Mouse (Mus musculus) megakaryocyte, embryonic 14.5 days (primary cell): ENCODE data around the gene Zfp867. TPM values are rescaled to one million over a fixed set of nuclear protein-coding genes. Genes with fewer than 3 reads are reported as not detected.

Source experiments
- H3K27me3 ChIP-seq: replicated peaks from 2 replicates; pipeline ENCODE3; 2012; ENCODE audit warnings: inconsistent platforms
- H3K36me3 ChIP-seq: replicated peaks from 2 replicates; pipeline ENCODE3; 2012; ENCODE audit warnings: low read length, inconsistent platforms, mixed read lengths
- H3K4me1 ChIP-seq: 2 replicates; pipeline ENCODE4 v1.6.1; 2012; ENCODE audit warnings: inconsistent platforms
- H3K4me3 ChIP-seq: replicated peaks from 2 replicates; pipeline ENCODE3; 2012; ENCODE audit warnings: moderate library complexity, mild to moderate bottlenecking, inconsistent platforms
- H3K9me3 ChIP-seq: 2 replicates; pipeline ENCODE4 v1.6.1; 2012; ENCODE audit warnings: inconsistent platforms
- FLI1 ChIP-seq: IDR thresholded peaks from 2 replicates; pipeline ENCODE4 v1.6.1; 2012; ENCODE audit warnings: low read length, inconsistent platforms, mixed read lengths
- GATA1 ChIP-seq: IDR thresholded peaks from 3 replicates; pipeline ENCODE4 v1.6.1; 2012; ENCODE audit warnings: mixed read lengths, low read length, inconsistent platforms, borderline replicate concordance
- polyA plus RNA-seq: library from polyadenylated mRNA; stranded (reverse); fragments of >175 nt; gene quantifications from 2 replicates; pipeline ENCODE4 v1.2.3, GENCODE M21; 2012; ENCODE audit warnings: low replicate concordance; ENCODE audit not compliant: insufficient read depth

The Zfp867 gene
- polyA plus RNA-seq, 1 experiment: 0.07 TPM

DNA sequence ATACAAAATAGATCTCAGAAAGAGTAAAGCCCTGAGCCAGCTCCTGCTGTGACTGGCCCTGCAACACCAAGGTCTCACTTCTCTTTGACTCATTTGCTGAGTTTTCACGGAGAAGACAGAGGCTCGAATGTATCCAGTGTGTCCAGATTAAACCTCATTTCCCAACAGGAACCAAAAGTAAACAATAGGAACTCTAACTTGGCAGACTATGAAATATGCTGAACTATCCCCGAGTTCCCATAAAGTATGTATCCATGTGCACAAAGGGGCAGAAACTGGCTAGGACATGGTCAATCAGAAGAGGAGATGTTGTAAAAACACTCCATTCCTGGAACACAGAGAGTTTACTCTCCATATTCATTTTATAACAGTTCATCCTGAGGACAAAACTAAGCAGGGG lies 40.0 kb downstream of the Zfp867 start:
- Histone ChIP-seq H3K27me3 (peaks cover 18% of the 10 kb centered on the region), H3K9me3 (peaks cover 13% of the 10 kb centered on the region), H3K4me1 (0 out of 2 replicates have a peak, but pooled peaks cover 2% of the 10 kb centered on the region), H3K4me3 (no peak overlapping the region), H3K36me3 (peaks cover 45% of the 10 kb centered on the region)
- TF ChIP-seq FLI1 (no peak), GATA1 (no peak)

DNA sequence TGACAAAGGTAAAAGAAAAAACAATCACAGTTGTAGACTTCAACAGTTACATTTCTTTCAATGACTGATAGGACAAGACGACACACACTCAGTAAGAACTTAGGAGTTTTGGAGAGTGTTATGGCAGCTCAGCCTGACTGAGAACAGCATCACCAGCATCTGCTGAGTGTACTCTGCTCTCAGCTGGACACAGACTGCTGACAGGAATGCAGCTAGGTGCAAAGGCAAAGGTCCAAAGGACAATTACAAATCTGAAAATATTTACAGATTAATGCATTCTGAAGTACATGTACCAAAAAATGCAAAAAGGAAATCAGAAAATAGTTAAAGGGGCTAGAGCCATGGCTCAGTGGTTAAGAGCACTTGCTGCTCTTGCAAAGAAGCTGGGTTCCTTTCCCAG lies 42.3 kb downstream of the Zfp867 start:
- peaks cover 59% of the 10 kb centered on the region for H3K36me3 ChIP-seq

DNA sequence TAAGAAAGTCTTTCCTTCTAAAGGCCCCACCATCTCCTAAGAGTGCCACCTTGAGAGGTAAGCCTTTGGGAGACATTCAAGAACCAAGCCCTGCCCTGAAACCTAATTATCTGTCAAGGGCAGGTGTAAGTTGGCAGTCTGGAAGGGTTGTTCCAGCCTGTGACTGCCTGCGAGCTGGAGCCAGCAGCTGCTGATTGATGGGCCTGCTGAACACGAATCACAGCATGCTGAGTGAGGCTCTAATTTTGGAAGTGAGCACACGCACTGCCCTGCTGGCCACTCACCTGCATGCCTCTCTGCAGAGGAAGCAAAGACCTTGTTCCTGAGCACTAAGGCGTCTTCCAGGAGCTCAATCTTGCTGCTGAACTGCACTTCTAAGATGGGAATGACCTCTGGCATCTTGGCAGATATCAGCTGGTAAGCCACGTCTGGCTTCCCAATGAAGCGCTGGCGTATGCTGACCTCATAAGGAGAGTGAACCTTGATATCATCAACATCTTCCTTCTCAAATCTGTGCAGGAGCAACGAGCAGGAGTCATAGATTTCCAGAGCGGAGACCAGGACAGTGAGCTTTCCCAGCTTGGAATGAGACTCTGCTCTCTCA lies 44.1 kb downstream of the Zfp867 start:
- Histone ChIP-seq H3K9me3 (peaks cover 4% of the 10 kb centered on the region; the same call in 1 of the 2 replicates), H3K4me1 (peaks cover 23% of the 10 kb centered on the region), H3K27me3 (peaks cover 53% of the 10 kb centered on the region), H3K4me3 (no peak overlapping the region), H3K36me3 (peaks cover 67% of the 10 kb centered on the region)
- TF ChIP-seq FLI1 (no peak), GATA1 (no peak)

More for the DNA sequence above, 42.3 kb downstream of the Zfp867 start:
- Histone ChIP-seq H3K9me3 (no peaks in the 10 kb centered on the region), H3K4me3 (no peak overlapping the region), H3K27me3 (peaks cover 37% of the 10 kb centered on the region), H3K4me1 (peaks cover 15% of the 10 kb centered on the region)
- TF ChIP-seq FLI1 (no peak), GATA1 (no peak)

DNA sequence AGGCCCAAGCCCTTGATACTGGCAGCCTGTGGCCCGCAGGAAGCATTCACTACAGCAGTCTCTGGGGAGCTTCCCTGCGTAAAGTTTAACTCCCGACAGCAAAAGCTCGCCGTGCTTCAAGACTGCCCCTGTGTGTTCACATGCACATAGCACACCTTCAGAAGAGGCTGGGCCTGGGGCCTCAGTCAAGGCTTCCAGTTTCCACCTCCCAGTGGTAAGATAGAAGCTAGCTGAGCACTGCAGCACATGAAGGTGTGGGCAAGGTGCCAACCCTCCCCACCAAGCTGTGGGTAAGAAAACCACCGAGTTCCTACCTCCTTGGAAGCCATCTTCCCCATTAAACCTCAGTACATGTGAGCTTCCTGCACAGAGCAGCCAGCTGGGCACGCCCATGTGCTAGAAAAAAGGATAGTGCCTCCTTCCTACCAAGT lies 46.6 kb downstream of the Zfp867 start:
- peaks cover 4% of the 10 kb centered on the region; the same call in 1 of the 2 replicates for H3K9me3 ChIP-seq
- no peak overlapping the region for H3K4me3 ChIP-seq
- TF ChIP-seq GATA1 (no peak), FLI1 (no peak)

DNA sequence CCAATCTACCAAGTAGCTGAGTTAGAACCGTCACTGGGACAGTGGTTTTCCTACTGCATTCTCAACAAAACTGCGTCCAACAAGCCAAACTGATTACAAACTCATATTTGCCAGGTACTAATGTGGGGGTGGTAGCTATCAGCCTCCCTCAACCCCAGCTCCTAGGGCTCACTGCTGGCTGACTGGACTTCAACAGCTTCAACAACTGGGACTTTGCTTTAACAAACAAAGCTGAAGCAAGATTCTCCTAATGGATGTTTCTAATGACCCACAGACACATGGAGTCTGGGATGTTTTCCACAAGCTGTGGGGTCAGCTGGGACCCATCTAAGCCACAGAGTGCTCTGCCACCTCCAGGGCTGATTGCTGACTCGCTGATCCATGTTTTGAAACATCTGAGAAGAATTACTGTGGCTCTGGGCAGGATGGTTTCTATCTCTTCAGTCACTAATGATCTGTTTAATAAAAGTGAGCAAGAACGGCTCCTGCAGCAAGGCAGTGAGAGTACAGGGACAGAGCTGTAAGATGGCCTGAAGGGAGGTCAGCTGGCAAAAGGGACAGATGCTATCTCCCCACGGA lies 49.2 kb downstream of the Zfp867 start:
- Histone ChIP-seq H3K36me3 (peaks cover 65% of the 10 kb centered on the region), H3K4me1 (peaks cover 71% of the 10 kb centered on the region), H3K27me3 (peaks cover 70% of the 10 kb centered on the region), H3K9me3 (peaks cover 4% of the 10 kb centered on the region; the same call in 1 of the 2 replicates), H3K4me3 (no peak overlapping the region)
- TF ChIP-seq GATA1: no peak
- TF ChIP-seq FLI1: no peak

More for the DNA sequence above, 46.6 kb downstream of the Zfp867 start:
- Histone ChIP-seq H3K4me1 (peaks cover 45% of the 10 kb centered on the region), H3K27me3 (peaks cover 61% of the 10 kb centered on the region), H3K36me3 (peaks cover 60% of the 10 kb centered on the region)

DNA sequence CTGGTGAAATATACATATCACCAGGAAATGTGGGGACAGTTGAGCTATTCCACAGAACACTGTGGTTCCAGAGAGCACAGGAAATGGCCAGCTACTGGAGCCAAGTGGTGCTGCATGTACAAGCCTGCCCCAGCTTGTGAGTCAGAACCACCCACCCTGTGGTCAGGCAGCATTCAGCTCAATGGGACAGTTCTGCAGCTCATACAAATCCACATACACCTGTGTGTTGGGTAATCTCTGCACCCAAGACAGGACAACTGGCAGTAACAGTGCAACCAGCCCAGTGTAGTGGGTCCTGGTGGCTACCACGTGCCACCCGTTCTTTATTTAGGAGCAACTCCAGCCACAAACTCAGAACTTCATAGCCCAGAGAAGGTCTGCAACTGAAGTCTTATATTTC lies 50.3 kb downstream of the Zfp867 start:
- TF ChIP-seq FLI1 (no peak), GATA1 (no peak)
- Histone ChIP-seq H3K36me3 (peaks cover 62% of the 10 kb centered on the region), H3K27me3 (peaks cover 71% of the 10 kb centered on the region), H3K9me3 (peaks cover 4% of the 10 kb centered on the region; the same call in 1 of the 2 replicates), H3K4me3 (peak overlapping the region; percentile 83), H3K4me1 (peaks cover 81% of the 10 kb centered on the region)

DNA sequence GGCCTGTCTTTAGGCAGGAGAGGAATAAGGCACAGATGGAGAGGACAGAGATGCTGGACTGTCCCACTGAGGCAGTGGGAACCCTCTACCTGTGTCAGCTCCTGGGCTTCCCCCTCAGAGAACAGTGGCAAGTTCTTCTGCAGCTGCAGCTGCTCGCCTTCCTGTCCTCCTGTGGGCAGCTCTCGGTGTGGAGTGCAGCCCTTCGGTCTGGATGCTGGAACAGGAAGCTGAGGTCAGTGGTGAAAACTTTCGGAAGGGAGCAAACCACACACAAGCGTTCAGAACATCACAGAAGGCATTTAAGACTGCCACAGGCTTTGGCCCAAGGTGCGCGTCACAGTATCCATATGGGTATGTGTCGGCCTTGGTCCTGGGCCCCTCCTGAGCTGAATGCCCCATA lies 50.8 kb downstream of the Zfp867 start:
- Histone ChIP-seq H3K4me1 (peaks cover 80% of the 10 kb centered on the region), H3K4me3 (peak overlapping the region; percentile 79), H3K27me3 (peaks cover 71% of the 10 kb centered on the region), H3K36me3 (peaks cover 62% of the 10 kb centered on the region), H3K9me3 (peaks cover 4% of the 10 kb centered on the region; the same call in 1 of the 2 replicates)
- TF ChIP-seq GATA1: no peak
- no peak for TF ChIP-seq FLI1

DNA sequence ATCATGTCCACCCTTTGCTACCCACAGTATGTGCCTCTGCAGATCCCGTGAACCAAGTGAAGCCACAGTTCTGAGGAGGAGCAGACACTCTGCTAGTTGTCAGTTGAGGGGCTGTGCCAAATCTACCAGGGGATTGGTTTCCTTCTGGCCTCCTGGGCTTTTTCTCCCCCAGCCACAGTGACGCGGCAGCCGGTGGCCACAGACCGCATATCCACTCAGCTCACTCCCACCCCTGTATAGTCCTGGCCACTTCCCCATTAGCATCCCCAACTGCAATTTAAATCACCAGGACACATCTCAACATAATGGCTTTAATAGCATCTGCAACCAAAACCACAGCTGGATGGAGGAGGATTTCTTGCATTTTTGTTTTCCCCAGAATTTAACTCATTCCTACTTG lies 53.6 kb downstream of the Zfp867 start:
- peak overlapping the region; percentile 64 for H3K4me3 ChIP-seq
- peaks cover 54% of the 10 kb centered on the region for H3K36me3 ChIP-seq
- H3K27me3 ChIP-seq: peaks cover 74% of the 10 kb centered on the region
- peaks cover 73% of the 10 kb centered on the region for H3K4me1 ChIP-seq
- H3K9me3 ChIP-seq: peaks cover 4% of the 10 kb centered on the region
- no peak; the same call in 2 of the 3 replicates for TF ChIP-seq GATA1
- no peak for TF ChIP-seq FLI1

DNA sequence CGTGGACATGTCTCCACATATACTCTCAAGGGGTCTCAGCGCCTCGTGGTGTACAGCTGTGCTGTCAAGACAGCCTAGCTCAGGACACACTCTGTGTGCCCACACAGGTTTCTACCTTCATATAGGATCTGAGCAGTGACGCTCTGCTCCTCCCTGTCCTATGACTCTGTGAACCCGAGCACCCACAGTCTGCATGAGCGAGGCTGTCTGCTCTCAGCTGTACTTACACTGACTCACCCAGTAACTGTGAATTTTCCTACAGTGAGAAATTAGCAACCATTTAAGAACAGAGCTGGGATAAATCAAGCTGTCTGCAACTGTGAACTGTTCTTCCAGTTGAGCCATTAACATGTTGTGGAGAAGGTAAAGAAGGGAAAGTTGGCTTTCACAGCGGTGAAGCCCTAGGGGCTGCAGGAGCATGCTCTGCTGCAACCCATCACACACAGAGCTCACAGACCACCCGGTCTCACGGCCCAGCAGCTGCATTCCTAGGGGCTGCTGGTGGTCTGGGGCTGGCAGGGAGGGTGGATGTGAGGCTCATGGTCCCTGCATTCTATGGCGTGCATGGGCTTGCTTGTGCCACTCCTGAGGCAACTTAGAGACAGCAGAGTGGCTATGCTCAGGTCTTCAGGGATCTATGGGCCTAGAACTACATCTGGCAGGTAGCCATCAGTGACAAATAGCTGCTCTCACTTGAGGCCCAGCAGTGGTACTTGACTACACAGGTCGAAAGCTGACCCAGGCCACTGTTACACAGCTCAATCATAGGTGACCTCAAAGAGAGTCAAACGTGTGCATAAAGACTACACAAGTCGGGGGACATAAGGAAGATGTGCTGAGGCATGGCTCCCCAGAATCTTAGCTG lies 59.0 kb downstream of the Zfp867 start:
- no peak for TF ChIP-seq FLI1
- TF ChIP-seq GATA1: no peak
- peaks cover 59% of the 10 kb centered on the region for H3K36me3 ChIP-seq
- H3K9me3 ChIP-seq: peaks cover 4% of the 10 kb centered on the region
- H3K4me1 ChIP-seq: peaks cover 55% of the 10 kb centered on the region
- H3K27me3 ChIP-seq: peaks cover 74% of the 10 kb centered on the region
- no peak overlapping the region for H3K4me3 ChIP-seq

DNA sequence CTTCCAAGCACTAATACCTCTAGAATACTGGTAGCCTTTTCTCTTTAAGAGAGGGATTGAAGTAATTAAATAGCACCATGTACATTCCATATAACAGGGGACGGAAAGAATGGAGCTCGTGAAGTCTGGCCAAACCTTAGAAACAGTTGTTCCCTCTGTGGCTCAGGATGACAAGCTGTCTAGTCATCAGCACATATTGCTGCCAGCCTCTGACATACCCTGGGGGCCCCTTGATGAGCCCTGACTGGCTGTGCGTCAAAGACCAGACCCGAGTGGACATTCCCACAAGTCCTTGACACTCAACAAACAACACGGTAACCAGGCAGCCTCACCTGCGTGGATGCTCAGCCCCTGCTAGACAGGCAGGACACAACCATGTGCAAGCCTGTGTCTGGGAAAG lies 60.2 kb downstream of the Zfp867 start:
- H3K4me1 ChIP-seq: peaks cover 44% of the 10 kb centered on the region
- peaks cover 4% of the 10 kb centered on the region for H3K9me3 ChIP-seq
- TF ChIP-seq GATA1 (no peak), FLI1 (no peak)
- H3K27me3 ChIP-seq: peaks cover 77% of the 10 kb centered on the region
- peaks cover 65% of the 10 kb centered on the region for H3K36me3 ChIP-seq
- no peak overlapping the region for H3K4me3 ChIP-seq

Other genes starting within 250 kb of the Zfp867 start
- 222 and 240 TPM in 2 replicates for gene Arf1, start 244.2 kb downstream of the Zfp867 start, polyA plus RNA-seq
- gene Wnt3a, start 181.7 kb downstream of the Zfp867 start, polyA plus RNA-seq: not detected in 2 replicates
- gene Wnt9a, start 165.5 kb downstream of the Zfp867 start, polyA plus RNA-seq: not detected in 2 replicates
- gene Prss38, start 96.8 kb downstream of the Zfp867 start, polyA plus RNA-seq: not detected in 2 replicates
- gene Jmjd4, start 22.4 kb downstream of the Zfp867 start, polyA plus RNA-seq: 2.6 and 3.6 TPM in 2 replicates
- gene Snap47, start 21.3 kb downstream of the Zfp867 start, polyA plus RNA-seq: 9.9 and 18.6 TPM in 2 replicates
- gene Zkscan17, start 54.3 kb upstream of the Zfp867 start, polyA plus RNA-seq: 13.6 and 19.8 TPM in 2 replicates
- 0.41 and 0.84 TPM in 2 replicates for gene Nlrp3, start 69.1 kb upstream of the Zfp867 start, polyA plus RNA-seq
- 2.2 TPM in 1 of 2 replicates, not detected in the other for gene Olfr222, start 103.8 kb upstream of the Zfp867 start, polyA plus RNA-seq
- not detected in 2 replicates for gene Olfr223, start 120.8 kb upstream of the Zfp867 start, polyA plus RNA-seq
- gene Mprip, start 188.8 kb upstream of the Zfp867 start, polyA plus RNA-seq: 18.0 and 37.2 TPM in 2 replicates